Mouse (Mus musculus): Measurements from ENCODE around the gene Kctd2.

The Kctd2 gene

DNA sequence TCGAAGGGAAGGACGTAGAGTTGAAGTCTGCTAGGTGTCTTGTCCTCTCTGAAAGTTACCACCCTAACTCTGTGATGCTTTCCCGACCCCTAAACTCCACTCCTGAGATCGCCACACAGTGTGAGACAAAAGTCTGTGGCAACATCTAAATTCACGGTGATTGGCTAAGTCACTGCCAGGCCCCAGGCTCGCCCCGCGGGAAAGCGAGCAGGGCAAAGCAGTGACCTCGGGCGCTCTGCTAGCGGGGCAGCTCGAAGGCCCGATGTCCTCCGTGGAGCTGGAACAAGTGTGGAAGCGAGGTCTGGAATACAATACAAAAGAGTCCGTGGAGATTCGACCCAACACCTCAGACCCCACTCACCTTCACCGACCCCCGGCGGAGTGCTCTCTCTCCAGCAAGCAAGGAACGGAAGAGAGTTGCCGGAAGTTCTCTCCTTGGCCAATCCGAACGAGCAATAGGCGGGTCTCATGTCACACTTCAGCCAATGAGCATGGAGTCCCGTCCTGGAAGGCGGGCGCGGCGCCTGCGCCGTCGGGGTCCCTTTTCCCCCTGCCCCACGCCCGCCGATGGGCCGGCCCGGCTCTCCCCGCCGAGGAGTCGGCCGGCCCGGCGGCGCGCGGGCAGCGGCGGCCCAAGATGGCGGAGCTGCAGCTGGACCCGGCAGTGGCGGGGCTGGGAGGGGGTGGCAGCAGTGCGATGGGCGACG is at the start of gene Kctd2, which contains the start of gene Atp5h:
TSS of gene Kctd2 (plus strand) at position 598 of the 707 bp plus-strand sequence.
TSS of gene Atp5h (minus strand) at position 432 of the 707 bp plus-strand sequence.
- ChIA-PET CTCF (interaction anchor here in 2 of 4 experiments (0.8 to 1.5 kb wide), 3 partner anchors 13 to 72 kb away, joined by 3 to 4 read pairs (median 3); partner anchors contain the start of gene Nt5c (in 1 of the 2)), POLR2A (interaction anchor here in 2 of 4 experiments (0.7 to 1.8 kb wide), 7 partner anchors 8 to 605 kb away, joined by 3 to 8 read pairs (median 4); partner anchors contain the start of genes Jpt1 (in 1 of the 2) and Mrpl58 (in 1 of the 2))

DNA sequence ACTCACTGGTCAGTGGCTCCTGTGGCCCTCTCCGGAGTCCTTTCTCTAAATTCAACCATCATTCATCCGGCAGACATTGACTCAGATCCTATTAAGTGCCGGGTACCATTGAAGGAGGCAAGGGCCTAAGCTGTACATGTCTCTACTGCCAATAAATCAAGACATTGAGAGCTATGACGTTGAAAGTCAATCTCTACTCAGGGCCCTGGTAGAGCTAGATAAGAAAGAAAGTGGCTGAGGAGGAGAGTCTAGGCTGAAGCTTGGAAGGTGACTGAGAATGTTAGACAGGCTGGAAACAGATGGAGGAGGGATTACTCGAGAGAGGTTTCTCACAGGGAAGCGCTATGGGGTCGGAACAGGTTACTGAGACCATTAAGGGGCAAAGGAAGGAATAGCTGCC is 49.6 kb upstream of the Kctd2 start:
- POLR2A ChIA-PET: interaction anchor here in 2 of 4 experiments (0.5 to 1.3 kb wide), 3 partner anchors 24 to 338 kb away, joined by 3 to 4 read pairs (median 3); partner anchors contain the start of gene Grb2 (in 1 of the 2)
- CTCF ChIA-PET: interaction anchor here in 2 of 4 experiments (1.0 to 1.4 kb wide), 3 partner anchors 11 to 16 kb away, joined by 3 to 4 read pairs (median 4); no protein-coding TSS in a partner anchor

DNA sequence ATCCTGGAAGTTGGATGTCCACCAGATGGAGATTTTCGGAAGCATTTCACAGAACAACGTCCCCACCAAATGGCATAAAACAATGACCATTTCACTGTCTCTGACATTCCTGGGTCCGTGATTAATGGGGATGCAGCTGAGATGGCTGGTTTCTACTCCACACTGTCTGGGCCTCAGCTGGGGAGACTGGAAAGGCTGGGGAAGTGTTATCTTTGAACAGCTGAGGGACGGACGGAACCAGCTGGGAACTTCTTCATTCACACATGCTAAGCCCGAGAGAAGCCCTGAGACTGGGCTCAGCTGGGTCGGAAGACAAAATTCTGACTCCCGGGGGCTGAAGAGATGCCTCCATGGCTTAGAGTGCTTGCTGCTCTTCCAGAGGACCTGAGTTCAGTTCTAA is 48.6 kb upstream of the Kctd2 start:
- POLR2A ChIA-PET: interaction anchor here in 1 of 4 experiments (0.6 kb wide), 1 partner anchor 25 kb away, joined by 3 read pairs; no protein-coding TSS in a partner anchor
- CTCF ChIA-PET: interaction anchor here in 1 of 4 experiments (1.0 kb wide), 1 partner anchor 17 kb away, joined by 3 read pairs; no protein-coding TSS in a partner anchor

DNA sequence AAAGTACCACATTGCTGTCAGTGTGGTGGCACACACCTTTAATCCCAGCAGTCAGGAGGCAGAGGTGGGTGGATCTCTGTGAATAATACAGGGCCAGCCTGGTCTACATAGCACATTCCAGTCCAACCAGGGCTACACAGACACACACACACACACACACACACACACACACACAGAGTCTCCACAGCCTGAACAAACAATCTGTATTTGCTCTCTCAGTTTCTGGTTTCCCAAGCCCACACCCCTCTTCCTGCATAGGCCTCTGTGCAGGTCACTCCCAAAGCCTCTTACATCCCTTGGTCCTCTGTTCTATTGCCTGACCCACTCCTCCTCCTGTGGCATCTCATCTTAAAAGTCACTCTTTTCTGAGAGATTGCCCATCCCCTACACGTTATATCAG is 47.9 kb upstream of the Kctd2 start:
- ChIA-PET CTCF (no interaction called here), POLR2A (no interaction called here)

DNA sequence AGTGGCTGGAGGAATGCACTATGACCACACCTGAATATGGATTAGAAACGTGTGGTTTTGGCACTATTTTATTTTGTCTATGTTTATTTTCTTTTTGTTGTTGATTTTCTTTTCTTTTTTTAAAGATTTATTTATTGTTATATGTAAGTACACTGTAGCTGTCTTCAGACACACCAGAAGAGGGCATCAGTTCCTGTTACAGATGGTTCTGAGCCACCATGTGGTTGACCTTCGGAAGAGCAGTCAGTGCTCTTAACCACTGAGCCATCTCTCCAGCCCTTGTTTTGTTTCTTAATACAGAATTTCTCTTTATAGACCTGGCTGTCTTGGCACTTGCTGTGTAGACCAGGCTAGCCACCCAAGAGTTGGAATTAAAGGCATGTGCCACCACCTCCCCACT is 47.2 kb upstream of the Kctd2 start:
- ChIA-PET POLR2A (no interaction called here), CTCF (no interaction called here)

DNA sequence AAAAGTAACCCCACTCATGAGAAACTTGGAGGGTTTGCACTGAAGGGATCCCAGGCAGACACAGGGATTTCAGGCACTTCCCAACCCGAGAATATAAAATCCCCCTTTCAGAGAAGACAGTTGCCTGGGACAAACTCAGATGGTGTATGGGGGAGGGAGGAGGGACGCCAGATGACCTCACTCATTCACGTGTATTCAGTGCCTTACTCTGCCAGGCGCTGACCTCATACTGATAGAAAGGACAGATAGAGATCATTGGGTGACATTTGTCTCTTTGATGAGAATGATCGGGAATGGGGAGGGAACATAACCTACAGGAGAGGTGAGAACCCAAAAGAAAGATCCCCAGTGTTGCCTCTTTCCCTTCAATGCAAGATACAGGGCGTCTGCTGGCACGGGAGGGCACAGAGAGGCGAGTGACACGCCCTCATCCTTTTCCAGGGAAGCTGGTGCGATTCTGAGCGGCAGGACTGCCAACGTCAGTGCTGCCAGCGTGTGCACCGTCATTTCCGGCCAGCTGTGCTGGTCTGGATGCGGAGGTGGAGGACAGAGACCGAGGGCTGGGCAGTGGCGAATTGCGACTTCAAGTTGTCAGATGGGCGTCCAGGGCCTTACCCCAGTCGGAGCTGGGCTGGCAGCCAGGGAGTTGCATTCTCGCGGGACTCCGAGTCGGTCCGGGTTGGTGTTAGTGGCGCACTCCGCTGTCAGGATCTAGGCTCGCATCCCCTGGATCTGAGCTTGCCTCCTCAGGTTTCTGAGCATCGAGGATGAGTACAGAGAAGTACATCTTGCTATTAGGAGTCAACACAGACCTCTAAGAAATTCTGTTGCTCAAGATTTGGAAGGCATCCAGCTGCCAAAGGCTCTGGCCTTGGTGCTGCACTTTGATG is 45.9 kb upstream of the Kctd2 start:
- CTCF ChIA-PET: interaction anchor here in 1 of 4 experiments (0.6 kb wide), 1 partner anchor 118 kb away, joined by 4 read pairs; no protein-coding TSS in a partner anchor
- POLR2A ChIA-PET: interaction anchor here (0.6 to 1.2 kb wide), 6 partner anchors 9 to 439 kb away, joined by 3 to 5 read pairs (median 4); partner anchors contain the start of gene Caskin2 (in 1 of the 4)

DNA sequence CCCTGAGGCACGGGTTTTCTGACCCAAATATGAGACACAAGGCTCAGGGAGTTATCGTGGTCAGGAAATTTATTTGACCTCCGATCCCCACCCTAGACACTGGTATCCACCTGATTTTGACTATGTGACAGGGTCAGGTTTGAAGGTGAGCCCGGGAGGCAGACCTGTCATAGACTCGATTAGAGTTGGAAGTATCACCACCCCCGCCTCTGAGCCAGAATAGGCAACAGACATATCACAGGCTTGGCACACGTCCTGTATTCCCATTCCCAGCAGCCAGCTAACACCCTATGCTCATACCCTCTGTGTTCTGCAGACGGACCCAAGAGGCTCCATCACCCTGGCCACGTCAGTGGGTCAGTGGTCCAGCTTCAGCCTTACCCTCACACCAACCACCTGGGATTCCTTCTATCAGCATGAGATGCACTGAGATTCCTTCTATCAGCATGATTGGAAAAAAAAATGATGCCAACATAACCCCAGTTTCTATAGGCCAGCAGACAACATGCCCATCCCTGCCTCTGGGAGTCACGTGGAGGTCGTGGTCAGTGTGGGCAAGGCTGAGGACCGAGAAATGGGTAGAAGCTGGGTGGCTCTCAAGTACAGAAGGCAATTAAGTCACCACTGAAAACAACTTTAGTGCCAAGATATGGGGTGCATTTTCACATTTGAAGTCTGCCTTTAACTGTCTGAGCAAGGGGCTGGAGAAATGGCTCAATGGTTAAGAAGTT is 45.1 kb upstream of the Kctd2 start:
- ChIA-PET POLR2A (interaction anchor here (0.6 to 1.2 kb wide), 7 partner anchors 8 to 439 kb away, joined by 3 to 5 read pairs (median 4); partner anchors contain the start of gene Caskin2 (in 1 of the 4)), CTCF (interaction anchor here in 2 of 4 experiments (0.6 to 1.3 kb wide), 2 partner anchors 118 to 150 kb away, joined by 3 to 4 read pairs; no protein-coding TSS in a partner anchor)

DNA sequence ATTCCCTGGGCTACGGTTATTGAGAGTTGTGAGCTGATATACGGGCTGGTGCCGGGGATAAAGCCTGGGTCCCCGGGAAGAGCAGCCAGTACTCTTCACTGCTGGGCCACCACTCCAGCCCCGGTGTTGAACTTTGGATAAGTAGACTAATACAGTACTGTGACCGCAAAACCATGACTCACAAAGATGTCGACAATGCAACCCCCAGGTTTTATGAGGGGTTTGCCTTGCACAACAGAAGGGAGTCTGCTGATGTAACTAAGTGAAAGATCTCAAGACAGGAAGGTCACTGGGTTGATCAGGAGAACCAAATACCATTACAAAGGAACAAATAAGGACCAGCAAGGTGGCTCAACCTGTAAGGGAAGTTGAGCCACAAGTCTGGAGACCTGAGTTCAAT is 43.2 kb upstream of the Kctd2 start:
- ChIA-PET POLR2A (interaction anchor here in 3 of 4 experiments (0.6 to 1.0 kb wide), 3 partner anchors 12 to 42 kb away, joined by 3 to 4 read pairs (median 3); partner anchors contain the start of gene Otop3 (in 1 of the 3)), CTCF (no interaction called here)

DNA sequence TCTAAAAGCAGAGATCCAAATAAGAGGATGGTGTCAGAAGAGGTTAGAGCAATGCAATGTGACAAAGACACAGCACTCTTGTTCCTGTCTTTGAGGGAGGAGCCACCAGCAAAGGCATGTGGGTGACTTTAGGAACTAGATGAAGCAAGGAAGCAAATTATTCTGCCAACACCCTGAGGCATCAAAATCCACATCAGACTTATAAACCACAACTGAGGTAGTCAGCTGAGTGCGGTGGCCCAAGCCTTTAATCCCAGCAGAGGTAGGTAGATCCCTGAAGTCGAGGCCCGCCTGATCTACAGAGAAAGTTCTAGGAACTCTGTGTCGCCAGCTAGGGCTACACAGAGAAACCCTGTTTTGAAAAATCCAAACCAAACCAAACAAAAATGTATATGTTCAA is 42.7 kb upstream of the Kctd2 start:
- CTCF ChIA-PET: interaction anchor here in 3 of 4 experiments (0.5 to 1.0 kb wide), 4 partner anchors 9 to 151 kb away, joined by 3 to 4 read pairs (median 3); partner anchors contain the start of gene Hid1 (in 1 of the 3)
- POLR2A ChIA-PET: interaction anchor here in 2 of 4 experiments (0.6 to 1.0 kb wide), 4 partner anchors 13 to 42 kb away, joined by 3 to 6 read pairs (median 3); partner anchors contain the start of gene Otop3 (in 1 of the 2)

DNA sequence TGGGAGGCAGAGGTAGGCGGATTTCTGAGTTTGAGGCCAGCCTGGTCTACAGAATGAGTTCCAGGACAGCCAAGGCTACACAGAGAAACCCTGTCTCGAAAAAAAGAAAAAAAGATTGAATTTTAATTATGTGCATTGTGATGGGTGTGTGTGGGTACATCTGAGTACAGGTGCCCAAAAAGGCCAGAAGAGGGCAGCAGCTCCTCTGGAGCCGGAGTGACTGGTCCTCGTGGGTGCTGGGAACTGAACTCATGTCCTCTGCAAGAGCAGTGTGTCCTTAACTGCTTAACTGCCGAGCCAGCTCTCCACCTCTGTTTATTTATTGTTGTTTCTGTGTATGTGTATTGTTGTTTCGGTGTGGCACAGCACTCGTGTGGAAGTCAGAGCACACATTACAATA is 42.1 kb upstream of the Kctd2 start:
- POLR2A ChIA-PET: interaction anchor here in 1 of 4 experiments (1.0 to 1.2 kb wide), 4 partner anchors 11 to 35 kb away, joined by 3 to 6 read pairs (median 4); partner anchors contain the start of gene Hid1
- CTCF ChIA-PET: interaction anchor here (0.5 to 1.0 kb wide), 6 partner anchors 10 to 150 kb away, joined by 3 to 4 read pairs (median 3); partner anchors contain the start of gene Hid1 (in 1 of the 4)

DNA sequence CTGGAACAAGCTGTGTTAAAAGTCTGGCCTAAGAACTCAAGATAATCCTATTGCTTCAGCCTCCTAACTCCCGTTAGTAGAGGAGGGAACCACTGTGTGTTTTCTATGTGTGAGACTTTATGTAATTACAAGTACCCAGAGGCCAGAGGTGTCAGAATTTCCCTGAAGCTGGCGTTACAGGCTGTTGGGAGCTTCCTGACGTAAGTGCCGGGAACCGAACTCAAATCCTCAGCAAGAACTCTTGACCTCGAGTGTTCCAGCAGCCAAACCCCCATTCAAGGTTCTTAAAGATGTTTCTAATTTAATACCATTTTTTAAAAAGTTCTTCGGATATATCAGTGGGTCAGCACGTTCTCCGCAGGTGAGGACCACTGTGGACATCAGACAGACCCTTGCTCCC is 38.7 kb upstream of the Kctd2 start:
- ChIA-PET CTCF (interaction anchor here (0.6 to 2.0 kb wide), 20 partner anchors 9 to 1316 kb away, joined by 3 to 8 read pairs (median 3); partner anchors contain the start of genes Hid1 (in 2 of the 4), Armc7 (in 1 of the 4), Fdxr (in 1 of the 4) and Mrpl58 (in 1 of the 4)), POLR2A (interaction anchor here in 3 of 4 experiments (0.6 to 4.7 kb wide), 47 partner anchors 9 to 643 kb away, joined by 3 to 44 read pairs (median 4); partner anchors contain the start of genes Mrpl58 (in 3 of the 3), Armc7 (in 2 of the 3), Fdxr (in 2 of the 3) and Hid1 (in 2 of the 3))

DNA sequence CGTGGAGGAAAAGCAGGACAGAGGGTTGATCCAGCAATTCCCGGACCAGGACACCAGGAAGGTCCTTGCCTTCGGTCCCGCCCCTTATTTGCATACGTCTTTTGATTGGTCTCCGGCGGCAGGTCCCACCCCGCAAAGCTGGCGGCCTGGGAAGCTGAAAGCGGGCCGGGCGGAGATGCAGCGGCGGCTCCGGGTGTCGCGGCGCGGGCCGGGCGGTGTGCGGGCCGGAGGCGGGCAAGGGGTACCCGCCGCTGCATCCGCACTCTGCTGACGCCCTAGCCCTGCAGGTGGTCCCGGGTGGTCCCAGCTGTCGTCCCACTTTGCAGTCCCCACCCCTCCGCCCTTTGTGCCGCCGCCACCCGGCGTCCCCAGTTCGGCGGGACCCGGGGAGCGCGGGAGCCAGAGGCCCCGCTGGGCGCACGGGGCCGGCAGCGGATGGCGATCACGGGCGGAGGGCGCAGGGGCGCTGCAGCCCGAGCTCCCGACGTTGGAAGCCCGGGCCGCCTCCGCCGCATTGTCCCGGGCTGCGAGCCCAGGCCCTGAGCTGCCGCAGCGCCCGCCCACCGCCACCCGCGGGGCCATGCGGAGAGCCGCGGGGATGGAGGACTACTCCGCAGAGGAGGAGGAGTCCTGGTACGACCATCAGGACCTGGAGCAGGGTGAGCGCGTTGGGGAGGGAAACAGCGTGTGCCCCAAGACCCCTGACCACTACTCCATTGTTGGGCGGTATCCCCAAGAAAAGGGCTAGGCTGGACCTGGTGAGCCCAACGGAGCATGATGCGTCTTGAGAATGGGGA is 38.0 kb upstream of the Kctd2 start, which contains the start of gene Cdr2l:
TSS of gene Cdr2l (plus strand) at position 174 of the 797 bp plus-strand sequence.
- CTCF ChIA-PET: interaction anchor here (0.5 to 2.0 kb wide), 23 partner anchors 8 to 534 kb away, joined by 3 to 17 read pairs (median 3); partner anchors contain the start of genes Hid1 (in 2 of the 4), Armc7 (in 1 of the 4), Fdxr (in 1 of the 4) and Mrpl58 (in 1 of the 4)
- POLR2A ChIA-PET: interaction anchor here in 3 of 4 experiments (0.6 to 4.7 kb wide), 51 partner anchors 8 to 643 kb away, joined by 3 to 44 read pairs (median 4); partner anchors contain the start of genes Mrpl58 (in 3 of the 3), Armc7 (in 2 of the 3), Fdxr (in 2 of the 3) and Hid1 (in 2 of the 3)

DNA sequence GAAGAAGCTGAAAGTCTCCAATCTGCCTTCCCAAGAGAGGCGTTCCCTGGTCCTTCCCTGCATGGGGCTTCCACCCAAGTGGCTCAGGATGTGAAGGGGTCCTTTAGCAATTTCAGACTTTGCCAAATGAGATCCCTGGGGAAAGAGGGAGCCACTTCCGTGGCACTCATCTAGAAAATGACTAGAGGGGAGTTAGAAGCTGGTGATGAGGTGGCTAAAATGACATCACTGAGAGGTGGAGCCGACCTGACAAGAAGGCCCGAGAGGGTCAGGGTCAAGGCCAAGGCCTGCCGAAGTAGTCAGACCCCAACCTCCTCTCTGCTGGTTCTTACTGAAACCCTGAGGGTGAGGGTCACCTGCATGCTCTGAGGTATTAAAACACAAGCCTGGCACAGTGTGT is 37.0 kb upstream of the Kctd2 start:
- POLR2A ChIA-PET: interaction anchor here in 3 of 4 experiments (0.6 to 4.7 kb wide), 14 partner anchors 8 to 232 kb away, joined by 3 to 44 read pairs (median 4); partner anchors contain the start of genes Armc7 (in 1 of the 3), Hid1 (in 1 of the 3), Jpt1 (in 1 of the 3) and Mrpl58 (in 1 of the 3)
- CTCF ChIA-PET: interaction anchor here in 3 of 4 experiments (0.6 to 2.0 kb wide), 5 partner anchors 11 to 302 kb away, joined by 3 to 6 read pairs (median 3); no protein-coding TSS in a partner anchor

DNA sequence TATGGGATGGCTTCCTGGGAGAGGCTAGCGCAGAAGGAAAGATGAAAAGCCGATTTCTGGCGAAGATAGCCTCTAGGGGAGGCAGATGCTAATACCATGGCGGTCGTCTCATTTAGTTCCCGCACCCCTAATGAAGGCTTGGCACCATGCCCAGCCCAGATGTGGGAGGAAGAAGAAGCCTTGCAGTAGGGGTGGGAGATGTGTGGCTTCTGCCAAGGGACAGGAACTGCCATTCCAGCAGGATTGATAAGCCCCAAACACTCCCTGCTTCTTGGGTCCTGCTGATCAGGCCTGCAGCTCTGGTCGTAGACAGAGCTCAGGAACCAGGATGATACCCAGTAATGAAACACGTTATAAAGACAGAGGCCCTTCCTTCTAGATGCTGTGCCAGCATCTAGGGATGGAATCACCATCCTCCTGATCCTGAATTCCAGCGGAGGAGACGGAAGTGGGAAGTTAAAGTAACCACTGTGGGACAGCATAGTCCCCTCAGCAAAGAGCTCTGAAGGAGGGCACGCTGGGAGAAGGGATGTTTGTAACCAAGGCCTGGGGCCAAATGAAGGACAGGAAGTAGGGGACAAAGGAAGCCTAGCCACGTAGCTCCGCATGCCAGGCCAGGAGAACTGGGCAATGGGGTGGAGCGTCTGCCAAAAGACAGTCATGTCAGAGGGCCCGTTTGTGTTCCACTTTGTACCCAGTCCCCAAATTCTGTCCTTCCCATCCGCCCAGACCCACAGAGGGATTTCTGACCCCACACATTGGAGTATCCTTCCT is 36.0 kb upstream of the Kctd2 start:
- CTCF ChIA-PET: interaction anchor here in 1 of 4 experiments (1.9 kb wide), 1 partner anchor 44 kb away, joined by 5 read pairs; no protein-coding TSS in a partner anchor

DNA sequence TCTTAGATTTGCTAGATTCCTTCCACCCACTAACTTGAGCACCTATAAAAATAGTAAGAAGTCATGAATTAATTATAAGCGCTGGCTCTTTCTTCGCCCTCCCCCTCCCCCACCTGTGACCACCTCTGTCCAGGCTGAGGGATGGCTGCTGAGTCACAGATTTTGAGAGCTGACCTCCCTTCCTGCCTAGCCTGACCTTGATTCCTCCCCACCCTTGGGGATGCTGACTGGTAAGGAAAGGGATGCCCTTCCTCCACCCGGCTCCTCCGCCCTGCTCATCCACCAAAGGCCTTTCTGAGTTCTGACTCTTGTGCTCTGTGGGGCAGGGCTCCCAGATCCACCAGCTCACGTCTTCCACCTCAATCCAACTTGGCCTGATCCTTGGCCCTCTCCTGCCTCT is 35.3 kb upstream of the Kctd2 start:
- ChIA-PET POLR2A (interaction anchor here in 3 of 4 experiments (0.9 to 4.7 kb wide), 5 partner anchors 8 to 130 kb away, joined by 3 to 24 read pairs (median 6); partner anchors contain the start of gene Jpt1 (in 1 of the 3)), CTCF (interaction anchor here in 2 of 4 experiments (0.5 to 1.1 kb wide), 2 partner anchors 9 to 22 kb away, joined by 3 to 12 read pairs; no protein-coding TSS in a partner anchor)

More for the DNA sequence above, 36.0 kb upstream of the Kctd2 start:
- POLR2A ChIA-PET: interaction anchor here in 3 of 4 experiments (0.6 to 4.7 kb wide), 8 partner anchors 8 to 137 kb away, joined by 3 to 44 read pairs (median 6); partner anchors contain the start of genes Jpt1 (in 1 of the 3) and Mrpl58 (in 1 of the 3)

Measured in embryonic stem cell, embryonic (primary cell).